Mouse (Mus musculus) thymus, postnatal 4 days (tissue): ENCODE results near the gene H2-Eb1.
"Not testable (repeated sequence)": the region's sequence is repeated elsewhere in the genome, so short reads cannot be mapped to it uniquely, and the experiment has no call there.

ENCODE experiments used
- DNase-seq: peaks from one replicate; pipeline ENCODE4 v3.0.0; 2021

H2-Eb1 gene

DNA sequence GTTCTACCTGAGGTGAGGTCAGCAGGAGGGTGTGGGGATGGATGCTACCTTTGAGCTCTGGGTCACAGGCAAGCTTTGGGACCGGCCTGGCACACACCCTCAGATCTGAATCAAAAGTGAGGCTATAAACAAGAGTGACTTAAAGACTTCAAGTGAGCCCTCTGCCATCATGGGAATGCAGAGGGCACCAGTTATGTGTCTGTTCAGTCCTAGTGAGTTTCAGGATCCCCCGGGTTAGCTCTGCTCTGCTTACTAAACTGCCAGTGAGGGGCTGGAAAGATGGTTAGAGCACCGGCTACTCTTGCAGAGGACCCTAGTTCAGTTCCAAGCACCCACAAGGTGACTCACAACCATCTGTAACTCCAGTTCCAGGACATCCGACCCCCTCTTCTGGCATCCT, 13.1 kb upstream of the H2-Eb1 start:
- DNase-seq: no peak

DNA sequence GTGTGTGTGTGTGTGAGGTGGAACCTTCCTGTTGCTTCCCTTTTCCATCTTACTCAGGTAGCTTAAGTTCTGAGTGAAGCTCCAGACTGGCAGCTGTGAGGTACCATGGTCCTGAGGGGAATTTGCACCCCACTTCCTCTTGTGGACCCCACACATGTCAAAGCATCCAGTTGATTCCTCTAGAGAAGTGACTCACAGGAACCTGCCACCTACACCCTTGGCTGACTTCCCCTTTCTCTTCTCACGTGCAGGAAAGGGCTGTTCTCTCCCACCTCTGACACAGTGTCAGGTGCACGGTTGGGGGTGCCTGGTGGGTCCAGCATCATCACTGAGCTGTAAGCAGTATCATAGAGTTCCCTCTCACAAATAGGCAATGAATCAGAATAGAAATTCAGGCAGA, 12.1 kb upstream of the H2-Eb1 start:
- DNase-seq: no peak

DNA sequence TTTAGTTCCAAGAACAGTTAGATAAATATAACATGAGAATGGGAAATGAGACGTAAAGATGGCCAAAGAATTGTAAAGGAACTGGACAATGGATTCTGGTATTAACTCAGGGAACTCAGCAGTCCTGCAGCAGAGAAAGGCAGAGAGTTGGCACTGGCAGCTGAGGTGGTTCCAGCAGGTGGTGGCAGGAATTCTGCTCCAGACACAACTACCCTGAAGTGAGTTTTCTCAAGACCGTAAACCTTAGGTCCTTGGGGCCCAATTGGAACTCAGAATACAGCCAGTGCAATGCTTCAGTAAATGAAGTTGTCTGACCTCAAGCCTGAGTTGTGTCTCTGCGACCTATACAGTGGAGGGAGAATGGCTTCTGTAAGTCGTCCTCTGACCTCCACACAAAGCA, 11.4 kb upstream of the H2-Eb1 start:
- DNase-seq: no peak

DNA sequence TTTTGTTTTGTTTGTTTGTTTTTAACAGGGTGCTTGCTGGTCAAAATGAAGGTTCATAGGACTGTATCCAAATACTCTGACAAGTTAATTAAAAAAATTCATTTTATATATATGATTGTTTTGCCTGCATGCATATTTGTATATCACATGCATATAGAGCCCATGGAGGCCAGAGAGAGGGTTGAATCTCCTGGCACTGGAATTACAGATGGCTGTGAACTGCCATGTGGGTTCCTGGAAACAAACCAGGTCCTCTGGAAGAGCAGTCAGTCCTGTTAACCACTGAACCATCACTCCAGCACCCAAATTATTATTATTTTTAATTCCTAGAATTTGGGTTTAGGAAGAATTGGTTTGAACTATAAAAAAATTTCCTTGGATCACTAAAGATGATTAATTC, 10.4 kb upstream of the H2-Eb1 start:
- DNase-seq: no peak

DNA sequence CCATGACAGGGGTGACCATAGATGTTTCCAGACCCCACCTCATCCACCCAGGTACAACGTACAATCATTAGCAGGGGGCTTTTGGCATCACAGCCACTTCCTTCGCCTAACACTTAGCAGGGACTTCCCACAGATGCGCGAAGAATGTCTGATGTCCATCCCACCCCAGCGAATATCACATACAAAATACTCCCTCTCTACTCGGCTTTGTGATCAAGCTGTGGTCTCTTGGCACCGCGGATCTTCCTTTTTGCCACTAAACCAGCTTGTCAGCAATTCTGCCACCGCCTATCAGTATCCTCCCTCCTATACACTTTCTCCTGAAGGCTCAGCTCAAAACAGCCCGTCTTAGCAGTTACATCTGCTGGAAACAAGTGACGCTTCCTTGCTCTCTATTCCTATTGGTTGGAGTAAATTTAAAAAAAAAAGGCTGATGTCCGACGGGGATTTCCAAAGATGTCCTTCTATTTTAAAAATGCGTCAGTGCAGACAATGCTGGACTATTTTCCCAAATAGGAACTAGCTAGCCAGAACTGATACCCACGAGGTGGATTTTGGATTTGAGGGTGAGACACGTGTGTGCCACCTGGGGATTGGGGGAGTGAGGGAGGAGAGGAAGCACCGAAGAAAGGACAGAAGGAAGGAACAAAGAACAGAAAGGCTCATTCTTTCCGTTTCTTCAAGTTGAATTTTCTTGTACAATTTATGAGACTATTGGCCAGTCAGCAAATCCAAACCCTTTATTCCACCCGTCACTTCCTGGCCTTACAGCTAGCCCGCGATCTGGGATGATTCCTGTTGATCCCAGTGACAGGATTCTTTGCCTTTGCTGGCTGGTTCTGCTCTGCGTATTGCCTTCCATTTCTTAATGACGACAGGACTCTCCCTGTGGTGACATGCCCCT, 9.5 kb upstream of the H2-Eb1 start:
- peak; percentile 42 for DNase-seq

DNA sequence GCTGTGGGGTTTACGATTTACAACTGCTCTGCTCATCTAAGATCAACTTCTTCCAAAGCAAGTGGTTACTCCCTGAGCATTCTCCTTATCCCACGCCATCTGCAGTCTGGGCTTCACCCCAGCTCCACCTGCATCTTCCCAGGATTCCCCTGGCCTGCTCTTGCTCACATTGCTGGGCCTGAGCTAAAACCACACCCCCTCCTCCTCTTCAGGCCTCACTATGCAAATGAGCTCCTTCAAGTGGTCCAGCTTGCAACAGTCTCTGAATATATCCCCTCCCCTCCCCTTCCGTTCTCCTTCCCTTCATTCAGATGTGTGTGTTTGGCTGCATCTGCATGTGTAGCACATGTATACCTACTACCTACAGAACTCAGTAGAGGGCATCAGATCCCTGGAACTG, 6.3 kb upstream of the H2-Eb1 start:
- no peak for DNase-seq

DNA sequence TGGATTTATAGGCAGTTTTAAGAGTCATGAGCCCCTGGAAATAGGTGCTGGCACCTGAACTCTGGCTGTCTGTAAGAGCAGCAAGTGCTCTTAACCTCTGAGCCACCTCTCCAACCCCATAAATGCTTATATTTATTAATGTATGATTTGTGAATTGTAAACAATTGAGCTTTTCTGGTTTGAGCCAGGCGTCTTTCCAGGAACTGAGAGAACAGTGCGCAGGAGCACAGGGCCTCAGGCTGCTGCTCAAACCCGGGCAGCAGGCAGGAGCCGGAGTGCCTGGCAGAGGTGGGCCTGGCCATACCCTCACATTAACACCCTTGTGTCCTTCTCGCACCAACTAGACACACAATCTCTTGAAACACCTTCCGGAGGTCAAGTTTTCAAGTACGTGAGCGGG, 5.6 kb upstream of the H2-Eb1 start:
- DNase-seq: no peak

DNA sequence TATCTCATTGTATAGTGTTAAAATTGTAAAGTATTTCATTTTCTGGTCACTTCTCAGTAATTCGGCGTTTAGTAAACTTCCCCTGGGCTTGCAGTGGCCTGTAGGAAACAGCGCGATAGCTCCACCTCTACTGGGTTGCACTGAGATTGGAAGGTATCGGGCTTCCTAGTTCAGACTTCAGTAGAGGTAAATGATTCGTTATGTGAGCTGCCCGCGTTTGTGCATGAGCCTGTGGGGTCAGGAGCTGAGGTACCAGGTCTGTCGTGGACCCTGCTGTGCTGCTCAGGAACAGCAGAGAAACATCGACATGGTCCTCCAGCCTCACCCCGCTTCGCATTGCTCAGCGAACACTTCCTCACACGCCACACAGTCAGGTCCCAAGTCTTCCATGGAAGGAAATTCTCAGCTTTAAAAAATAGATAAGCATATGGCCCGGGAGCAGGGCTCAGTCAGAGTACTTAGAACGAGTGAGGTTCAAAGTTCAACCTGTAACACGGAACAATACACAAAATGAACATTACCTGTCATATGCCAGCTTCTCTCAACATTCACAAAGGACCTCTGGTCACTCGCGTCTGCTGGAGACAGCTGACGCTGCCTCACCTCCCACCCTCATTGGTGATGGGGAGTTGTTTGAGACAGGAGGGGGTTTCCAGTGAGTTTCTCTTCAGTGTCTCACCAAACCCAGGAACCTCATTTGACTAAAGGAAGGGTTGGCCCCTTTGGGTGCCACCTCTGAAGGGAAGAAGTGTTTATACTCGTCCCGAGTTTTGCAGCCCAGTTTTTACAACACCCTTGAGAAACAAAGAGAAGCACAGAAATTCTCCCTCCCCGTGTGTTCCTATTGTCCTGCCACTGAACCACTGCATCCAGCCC, 4.7 kb upstream of the H2-Eb1 start:
- DNase-seq: no peak

DNA sequence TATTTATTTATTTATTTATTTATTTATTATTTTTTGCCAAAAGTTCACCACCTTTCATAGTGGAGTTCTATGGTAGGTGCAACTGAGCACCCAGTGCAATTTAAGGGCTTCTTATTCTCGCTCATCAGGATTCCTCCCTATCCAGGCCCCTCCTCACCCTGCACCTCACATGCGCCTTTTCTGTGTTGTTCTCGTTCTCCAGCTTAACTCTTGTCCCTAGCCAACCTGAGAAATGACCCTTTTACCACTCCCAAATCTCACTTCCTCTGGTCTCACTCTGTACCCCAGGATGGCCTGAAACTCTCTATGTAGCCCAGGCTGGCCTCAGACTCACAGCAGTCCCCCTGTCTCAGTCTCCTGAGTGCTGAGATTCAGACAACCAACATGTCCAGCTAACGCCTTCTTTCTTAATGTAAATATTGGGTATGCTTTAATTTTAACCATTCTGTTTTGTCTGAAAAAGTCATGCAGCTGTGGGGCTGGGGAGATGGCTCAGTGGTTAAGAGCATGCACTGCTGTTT, 3.9 kb upstream of the H2-Eb1 start:
- DNase-seq: no peak

DNA sequence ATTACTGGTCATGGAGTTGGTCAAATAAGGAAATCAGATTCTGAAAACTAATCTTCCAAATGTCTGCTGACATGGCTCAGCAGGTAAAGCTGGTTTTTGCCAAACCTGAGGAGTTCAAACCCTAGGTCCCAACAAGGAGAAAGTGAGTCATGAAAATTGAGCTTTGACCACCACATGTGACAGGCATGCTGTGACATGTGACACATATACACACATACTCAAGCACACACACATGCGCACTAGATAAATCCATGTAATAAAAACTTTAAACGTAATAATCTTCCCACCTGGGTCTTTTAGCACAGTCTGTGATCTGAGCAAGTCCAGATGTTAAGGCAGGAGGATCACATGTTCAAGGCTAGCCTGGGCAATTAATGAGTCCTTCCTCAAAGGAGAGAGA, 1.9 kb upstream of the H2-Eb1 start:
- DNase-seq: no peak

DNA sequence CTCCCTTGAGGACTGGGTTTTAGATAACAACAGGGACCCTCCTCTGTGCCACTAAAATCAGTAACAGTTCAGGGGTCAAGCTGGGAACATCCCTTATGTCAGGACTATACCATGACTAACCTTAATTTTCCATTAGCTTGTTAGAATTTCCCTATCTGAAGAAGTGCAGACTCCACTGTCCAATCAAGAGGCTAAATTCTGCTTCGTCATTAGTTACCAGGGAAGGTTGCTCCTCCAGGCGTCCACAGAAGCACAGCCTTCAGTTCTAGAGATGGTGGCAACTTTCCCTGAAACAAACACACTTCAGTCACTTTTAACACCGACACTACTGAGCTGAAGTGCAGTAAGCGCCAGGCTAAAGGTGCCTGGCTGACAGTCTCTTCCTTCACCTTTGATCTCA, 916 bp upstream of the H2-Eb1 start:
- DNase-seq: peak; percentile 49

DNA sequence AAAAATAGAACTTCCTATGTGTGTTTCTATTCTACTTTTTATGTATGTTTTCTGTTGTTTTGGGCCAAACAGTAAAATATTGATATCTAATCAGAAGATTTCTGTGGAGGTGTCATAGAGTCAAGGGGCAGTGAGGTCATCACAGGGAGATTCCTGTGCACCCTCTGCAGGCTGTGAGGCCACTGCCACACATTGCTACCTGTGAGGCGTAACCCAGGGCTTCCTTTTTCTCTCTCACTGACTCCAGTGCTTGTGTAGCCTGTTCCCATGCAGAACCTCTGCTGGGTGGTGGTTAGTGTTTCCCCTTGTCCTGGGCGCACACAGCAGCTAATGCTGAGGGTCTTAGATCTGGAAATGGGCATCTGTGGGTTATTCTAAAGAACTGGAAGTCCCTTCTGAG, 740 bp downstream of the H2-Eb1 start:
- no peak for DNase-seq

DNA sequence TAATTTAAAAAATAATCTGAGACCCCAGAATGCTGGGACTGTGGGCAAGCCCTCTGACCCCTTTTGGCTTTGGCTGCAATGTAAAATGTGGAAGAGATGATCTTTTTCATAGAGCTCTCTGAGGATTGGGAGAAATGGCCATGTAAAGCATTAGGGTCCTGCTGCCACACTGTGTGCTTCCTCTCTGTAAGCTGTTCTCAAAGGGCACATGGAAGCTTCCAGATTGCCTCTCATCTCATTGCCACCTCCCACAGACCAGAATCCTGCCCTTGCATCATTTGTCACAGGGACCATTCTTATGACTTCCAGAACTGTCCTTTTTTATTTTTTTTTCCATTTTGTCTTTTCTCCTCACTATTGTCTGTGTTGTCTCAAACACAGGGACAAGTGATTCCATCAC, 1.5 kb downstream of the H2-Eb1 start:
- DNase-seq: no peak

DNA sequence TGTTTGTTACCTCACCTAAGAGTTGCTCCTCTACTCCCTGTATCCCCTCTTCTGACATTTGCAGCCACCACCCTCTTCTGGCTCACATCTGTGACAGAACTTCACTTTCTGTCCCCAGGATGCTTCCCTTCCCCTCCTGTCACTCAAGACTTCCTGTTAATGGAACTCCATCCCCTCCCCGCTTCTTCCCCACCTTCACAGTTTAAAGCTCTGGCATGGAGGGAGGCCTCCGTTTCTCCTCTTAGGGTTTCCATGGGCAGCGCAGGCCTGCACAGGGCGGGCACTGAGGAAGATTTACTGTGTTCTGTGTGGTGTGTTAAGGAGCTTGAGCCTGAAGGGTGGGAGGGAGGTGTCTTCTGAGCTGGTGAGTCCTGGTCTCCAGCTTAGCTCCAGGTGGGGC, 2.5 kb downstream of the H2-Eb1 start:
- no peak for DNase-seq

DNA sequence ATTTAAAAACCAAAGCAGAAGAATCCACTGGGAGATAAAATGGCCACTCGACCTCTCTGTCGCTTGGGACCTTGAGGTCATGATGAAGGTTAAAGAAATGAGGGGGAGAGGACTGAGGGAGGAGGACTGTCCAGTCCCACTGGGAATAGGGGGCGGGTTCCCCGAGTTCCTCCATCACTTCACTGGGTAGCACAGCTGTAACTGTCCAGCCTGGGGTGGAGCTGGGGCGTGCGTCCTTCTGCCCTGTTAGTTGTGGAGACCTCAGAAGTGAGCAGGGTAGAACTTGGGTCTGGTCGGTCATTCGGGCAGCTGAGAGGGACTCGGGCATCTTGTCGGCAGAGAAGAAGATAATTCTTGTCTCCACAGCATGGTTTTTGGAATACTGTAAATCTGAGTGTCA, 3.6 kb downstream of the H2-Eb1 start:
- DNase-seq: no peak

DNA sequence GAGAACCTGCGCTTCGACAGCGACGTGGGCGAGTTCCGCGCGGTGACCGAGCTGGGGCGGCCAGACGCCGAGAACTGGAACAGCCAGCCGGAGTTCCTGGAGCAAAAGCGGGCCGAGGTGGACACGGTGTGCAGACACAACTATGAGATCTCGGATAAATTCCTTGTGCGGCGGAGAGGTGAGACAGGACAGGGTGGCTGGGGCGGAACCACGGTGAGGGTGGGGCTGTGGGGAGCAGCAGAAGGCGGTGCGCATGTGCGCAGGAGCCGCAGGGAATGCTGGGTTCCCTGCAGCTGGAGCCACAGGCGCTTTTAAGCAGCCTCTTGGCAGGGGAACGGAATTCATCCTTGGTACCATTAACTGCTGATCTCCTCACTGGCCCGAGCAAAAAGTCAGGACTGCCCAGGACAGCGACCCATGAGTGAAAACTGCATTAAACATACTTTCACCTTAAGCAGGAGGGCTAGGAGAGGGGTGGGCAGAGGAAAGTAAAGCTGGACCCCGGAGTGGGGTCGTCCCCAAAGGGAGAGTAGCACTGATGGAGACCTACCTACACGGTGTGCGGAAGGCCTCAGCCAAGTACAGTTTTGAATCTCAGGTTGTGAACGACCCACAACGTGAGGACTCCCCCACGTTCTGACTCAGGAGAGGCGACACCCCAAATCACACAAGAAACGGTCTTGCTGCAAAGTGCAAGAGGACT, 4.2 kb downstream of the H2-Eb1 start:
- DNase-seq: peak; percentile 82

DNA sequence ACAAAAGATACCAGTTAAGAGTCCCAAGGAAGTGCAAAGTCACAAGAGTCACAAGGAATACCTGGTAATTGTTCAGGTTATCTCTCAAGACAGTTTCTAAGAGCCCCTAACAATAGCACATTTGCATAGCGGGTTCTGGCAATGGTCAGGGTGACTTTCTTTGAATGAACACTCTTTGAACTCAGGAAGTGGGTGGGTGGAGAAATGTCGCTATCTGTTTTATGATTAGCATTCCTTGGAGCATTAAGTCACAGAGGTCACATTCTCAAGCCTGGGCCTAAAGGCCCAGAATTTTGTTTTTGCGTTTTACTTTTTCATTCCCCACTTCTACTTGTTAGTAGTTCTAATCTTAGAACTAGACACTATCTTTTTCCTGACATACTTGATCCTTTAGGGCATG, 4.9 kb downstream of the H2-Eb1 start:
- DNase-seq: not testable (repeated sequence)

DNA sequence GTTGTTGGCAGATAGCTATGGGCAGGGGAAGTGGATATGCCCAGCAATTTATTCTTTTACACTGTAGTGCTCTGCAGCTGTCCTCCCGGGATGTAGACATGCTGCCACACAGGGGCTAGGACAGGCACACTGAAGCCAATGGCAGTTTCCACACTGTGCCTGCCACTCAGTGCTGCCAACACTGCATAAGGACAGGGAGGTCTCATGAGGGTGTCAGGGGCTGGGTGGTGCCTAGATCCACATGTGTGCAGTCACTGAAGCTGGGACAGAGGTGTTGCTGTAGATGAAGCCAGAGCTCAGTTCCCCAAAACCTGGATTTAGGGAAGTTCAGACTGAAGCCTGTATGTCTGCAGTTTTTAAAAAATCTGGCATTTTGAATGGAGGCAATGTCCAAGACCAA, 6.5 kb downstream of the H2-Eb1 start:
- DNase-seq: peak; percentile 41

DNA sequence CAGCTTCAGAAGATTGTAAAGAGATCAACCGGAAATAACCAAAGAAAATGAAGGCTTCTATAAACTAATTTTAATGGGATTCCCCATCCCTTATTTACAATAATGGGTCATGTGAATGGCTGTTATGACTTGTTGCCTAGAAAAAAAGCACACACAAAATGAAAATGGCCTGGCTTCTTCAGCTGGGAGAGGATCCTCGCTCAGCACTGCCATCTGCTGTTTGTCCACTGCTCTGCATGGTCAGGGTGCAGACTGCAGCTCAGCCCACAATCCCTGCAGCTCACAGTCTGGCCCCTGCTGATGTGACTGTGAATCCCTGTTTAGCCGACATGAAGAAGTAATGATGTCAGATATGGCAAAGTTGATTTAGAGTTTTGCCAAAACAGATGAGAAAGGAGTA, 7.7 kb downstream of the H2-Eb1 start:
- DNase-seq: peak; percentile 93

DNA sequence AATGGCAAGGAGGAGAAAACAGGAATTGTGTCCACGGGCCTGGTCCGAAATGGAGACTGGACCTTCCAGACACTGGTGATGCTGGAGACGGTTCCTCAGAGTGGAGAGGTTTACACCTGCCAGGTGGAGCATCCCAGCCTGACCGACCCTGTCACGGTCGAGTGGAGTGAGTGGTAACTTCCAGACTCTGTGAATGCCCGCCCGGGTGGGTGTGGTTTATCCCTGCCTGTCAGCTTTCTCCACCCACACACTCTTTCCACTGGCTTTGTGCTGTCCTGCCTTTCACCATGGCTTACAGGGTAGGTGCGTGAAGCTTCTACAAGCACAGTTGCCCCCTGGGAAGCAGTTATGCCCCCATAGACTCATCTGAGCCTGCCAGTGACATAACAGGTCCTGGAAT, 8.6 kb downstream of the H2-Eb1 start:
- DNase-seq: no peak

DNA sequence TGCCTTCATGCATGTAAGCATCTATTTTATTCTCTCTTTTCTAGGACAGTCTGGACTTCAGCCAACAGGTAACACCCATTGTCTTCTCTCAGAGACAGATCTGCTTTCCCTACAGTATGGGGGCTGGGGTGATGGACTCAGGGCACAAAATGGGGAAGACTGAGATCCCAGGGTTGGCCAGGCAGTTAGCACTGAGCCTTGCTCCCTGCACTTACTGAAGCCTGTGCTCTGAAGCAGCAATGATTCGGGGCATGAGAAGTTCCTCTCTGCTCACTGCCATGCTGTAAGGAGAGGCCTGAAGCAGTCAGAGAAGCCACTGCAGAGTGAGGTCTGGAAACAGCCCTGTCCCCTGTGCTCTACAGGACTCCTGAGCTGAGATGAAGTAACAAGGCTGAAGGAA, 9.8 kb downstream of the H2-Eb1 start:
- DNase-seq: no peak

DNA sequence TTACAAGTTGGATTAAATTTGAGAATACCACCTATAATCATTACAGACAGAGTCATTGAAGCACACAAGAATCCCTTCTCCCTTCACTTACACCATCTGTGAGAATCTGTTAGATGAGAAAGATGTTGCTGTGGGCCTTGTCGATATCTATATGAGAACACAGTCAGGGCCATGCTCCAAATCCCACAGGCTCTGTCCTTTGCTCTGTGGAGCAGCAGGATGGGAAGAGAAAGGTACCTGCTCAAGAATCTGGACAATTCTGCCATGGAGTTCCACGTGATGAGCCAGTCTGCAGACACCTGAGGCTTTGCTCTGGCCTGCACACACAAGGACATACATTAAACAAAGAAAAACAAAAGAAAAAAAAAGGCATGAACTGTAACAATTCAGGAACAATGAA, 11.0 kb downstream of the H2-Eb1 start:
- DNase-seq: no peak

DNA sequence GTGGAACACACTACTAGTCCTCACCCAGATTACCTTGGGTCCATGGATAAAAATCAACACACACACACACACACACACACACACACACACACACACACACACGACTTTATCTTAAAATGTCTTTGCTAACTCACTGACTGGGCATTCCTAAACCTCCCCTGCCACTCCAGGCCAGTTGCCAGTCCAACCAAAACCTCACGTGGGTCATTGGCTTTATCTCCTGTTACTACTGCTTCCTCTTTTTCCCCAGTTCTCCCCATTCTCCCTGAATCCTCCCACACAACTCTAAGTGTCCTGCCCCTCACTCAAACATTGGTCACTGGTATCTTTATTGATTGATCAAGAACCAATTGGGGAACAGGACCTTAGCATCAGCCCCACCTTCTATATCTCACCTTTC, 11.6 kb downstream of the H2-Eb1 start:
- DNase-seq: no peak
